In the genomic region with DNA sequence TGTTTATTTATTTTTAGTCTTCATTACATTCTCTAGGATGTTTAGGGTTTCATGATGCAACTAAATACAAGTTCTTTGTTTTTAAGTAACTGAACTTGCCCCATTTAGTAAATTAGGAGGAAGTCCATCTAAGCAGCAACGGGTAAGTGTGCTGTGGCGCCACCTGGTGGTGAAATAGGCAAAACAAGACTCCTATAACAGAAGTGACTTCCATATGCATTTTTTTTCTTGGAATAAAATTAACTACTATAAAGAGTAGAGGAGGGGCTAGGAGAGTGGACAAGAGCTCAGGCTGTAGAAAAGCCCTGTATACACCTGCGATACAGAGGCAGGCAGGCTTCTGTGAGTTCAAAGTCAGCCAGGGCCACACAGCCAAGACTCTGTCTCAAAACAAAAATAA, we compare ENCODE assay signal across 9 mouse cellular contexts. TPM values are rescaled to one million over a fixed set of nuclear protein-coding genes. Genes with fewer than 3 reads are reported as not detected.
A peak's percentile ranks its signal among the peaks of the same experiment; 100 is the strongest.
DNase-seq lines count a peak whose midpoint lies in the region; ATAC-seq and TF ChIP-seq lines count a peak whose summit lies in the region.
"Had no signal": no experiment of that assay in that cellular context is flagged by ENCODE, and none has a peak within 500 bp of the region (broad histone marks: within the 10 kb centered on the region; RNA-seq: fewer than 3 reads in every experiment).

No protein-coding gene starts in this region.

- TF ChIP-seq POLR2A in lung, adult 2 months (IDR thresholded peaks at IDR 0.05; ENCODE audit: borderline replicate concordance, extremely low read depth, low read depth, low read length): no peak

- DNase-seq in CD4-positive helper T cell, adult 2 months (ENCODE audit: low read depth, low spot score): peak; percentile 68
- DNase-seq in T-cell, adult 2 months (ENCODE audit: low spot score): peak; percentile 67
- peak; percentile 18 for DNase-seq in gastrocnemius, postnatal 25 days
- peak; percentile 86 to 89 for DNase-seq in kidney, postnatal 4 days
- peak; percentile 69 for DNase-seq in lung, adult 2 months
- peak; percentile 81 for DNase-seq in retina, embryonic 14.5 days (ENCODE audit: low spot score)
- peak; percentile 62 to 67 for DNase-seq in thymus, postnatal 36 days

- 22% methylated on average over 3 of the region's 3 CpGs for WGBS in lung, adult 2 months

- peak; percentile 83 for ATAC-seq in common myeloid progenitor, adult 5-6 weeks (replicated peaks; ENCODE audit: low read depth, poor library complexity, severe bottlenecking)

- peak; percentile 57 for TF ChIP-seq CTCF in lung, adult 2 months (IDR thresholded peaks at IDR 0.05; ENCODE audit: insufficient read depth, low read length)

- no peaks in the 10 kb centered on the region for H3K4me1 ChIP-seq in lung, adult 2 months (ENCODE audit: control insufficient read depth, insufficient read depth, low read length)
- H3K4me1 ChIP-seq: heart, embryonic 13.5 days had no signal

- no peak overlapping the region for H3K4me3 ChIP-seq in lung, adult 2 months (replicated peaks; ENCODE audit: extremely low read depth, low read depth, low read length)
- H3K4me3 ChIP-seq: heart, embryonic 13.5 days had no signal

RNA-seq across cellular contexts. Expression of a gene that starts 15.5 kb away (rescaled TPM):
- 206 and 305 TPM in 2 replicates for total RNA-seq in common myeloid progenitor, adult 5-6 weeks (2017)
- total RNA-seq in gastrocnemius, postnatal 25 days (2021): 10 to 100 TPM; 30.1 to 32.9 TPM
- polyA plus RNA-seq in lung, adult 2 months (2012; rRNA removed): 7.3 and 12.4 TPM in 2 replicates

RNA-seq across cellular contexts. Expression of a gene that starts 34.2 kb away (rescaled TPM):
- total RNA-seq in common myeloid progenitor, adult 5-6 weeks (2017): 730 and 786 TPM in 2 replicates
- 100 to 1,000 TPM; 105 to 116 TPM for total RNA-seq in gastrocnemius, postnatal 25 days (2021)
- 48.3 and 65.0 TPM in 2 replicates for polyA plus RNA-seq in lung, adult 2 months (2012; rRNA removed)

Comparison
In these comparisons a context has a peak if more than half of its experiments do, and no peak if none do; other contexts are left out.
1. DNase-seq: peak in every context shown above with its lines; median percentile 88 in kidney, postnatal 4 days; 81 in retina, embryonic 14.5 days; 69 in lung, adult 2 months; 68 in CD4-positive helper T cell, adult 2 months; 67 in T-cell, adult 2 months; 64 in thymus, postnatal 36 days; 18 in gastrocnemius, postnatal 25 days.